Mouse (Mus musculus) embryo, embryonic 11.5 days (tissue): Measurements from ENCODE around the gene Sh3bp4.

Experiments used
- DNase-seq: peaks from one replicate; pipeline ENCODE4 v3.0.0-alpha.2; 2012; ENCODE audit warnings: low read depth, low spot score

Sh3bp4 gene

DNA sequence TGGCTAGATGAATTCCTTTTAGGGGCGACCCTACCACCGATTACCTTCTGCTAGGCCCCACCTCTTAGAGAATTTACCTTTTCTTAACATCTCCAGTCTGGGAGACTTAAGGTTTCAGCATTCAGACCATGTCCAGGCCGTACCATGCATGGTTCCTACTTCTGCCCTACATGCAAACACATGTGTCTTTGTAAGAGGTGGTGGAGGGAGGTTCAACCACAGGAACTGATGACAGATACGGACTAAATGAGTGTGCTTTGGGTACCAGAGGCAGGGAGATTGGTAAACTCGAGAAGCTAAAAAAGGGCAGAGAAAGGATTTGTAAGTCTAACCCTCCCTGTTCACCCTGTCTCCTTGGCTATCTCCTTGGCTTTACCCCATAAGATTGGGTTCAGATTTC is 23.5 kb downstream of the Sh3bp4 start:
- DNase-seq, result no peak

DNA sequence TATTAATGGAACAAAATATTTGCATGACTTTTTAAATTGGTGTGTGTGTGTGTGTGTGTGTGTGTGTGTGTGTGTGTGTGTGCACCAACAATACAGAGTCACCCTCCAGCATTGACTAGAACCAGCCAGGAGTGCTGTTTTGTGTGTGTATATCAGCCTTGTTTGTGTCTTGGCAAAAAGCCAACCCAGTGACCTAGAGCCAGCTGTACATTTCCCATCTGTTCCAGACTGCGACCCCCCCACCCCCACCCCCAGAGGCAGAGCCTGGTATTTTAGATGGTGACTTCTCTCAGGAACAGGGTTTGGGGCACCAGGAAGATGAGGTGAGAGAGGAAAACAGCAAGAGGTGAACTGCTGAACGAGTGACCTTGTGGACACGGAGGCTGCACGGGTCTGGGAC is 24.2 kb downstream of the Sh3bp4 start:
- no peak for DNase-seq

DNA sequence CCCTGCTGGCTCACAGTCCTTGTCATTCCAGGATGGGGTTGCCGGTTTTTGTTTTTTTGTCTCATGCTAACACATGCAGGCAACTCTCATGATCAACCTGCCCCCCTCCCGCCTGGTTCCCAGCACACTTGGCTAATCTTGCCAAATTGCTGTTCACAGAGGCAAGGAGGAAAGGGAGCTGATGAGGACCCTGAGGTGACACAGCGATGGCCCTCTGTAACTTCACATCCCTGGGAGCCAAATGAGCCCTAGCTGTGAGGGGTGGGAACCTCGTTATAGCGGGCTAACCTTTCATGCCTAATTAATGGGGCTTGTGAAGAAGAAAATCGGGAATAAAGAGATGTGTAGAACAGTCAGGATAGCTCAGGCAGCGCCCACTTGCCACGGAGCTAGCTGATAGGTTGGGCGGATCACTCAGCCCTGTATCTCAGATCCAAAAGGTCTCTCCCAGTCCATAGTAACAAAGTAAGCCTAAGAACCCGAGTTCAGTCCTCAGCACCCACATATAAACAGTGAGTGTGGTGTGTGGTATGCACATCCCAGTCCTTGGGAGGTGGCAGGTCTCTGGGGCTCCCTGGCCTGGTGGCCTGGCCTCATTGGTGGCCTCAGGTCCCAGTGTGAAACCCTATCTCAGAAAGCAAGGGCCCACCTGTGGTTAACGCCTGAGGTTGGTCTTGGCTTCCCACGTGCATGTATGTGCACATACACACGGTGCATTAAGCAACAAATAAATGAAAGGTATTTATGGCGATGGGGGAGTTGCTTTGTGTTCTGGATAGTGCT is 25.6 kb downstream of the Sh3bp4 start:
- DNase-seq, result no peak

DNA sequence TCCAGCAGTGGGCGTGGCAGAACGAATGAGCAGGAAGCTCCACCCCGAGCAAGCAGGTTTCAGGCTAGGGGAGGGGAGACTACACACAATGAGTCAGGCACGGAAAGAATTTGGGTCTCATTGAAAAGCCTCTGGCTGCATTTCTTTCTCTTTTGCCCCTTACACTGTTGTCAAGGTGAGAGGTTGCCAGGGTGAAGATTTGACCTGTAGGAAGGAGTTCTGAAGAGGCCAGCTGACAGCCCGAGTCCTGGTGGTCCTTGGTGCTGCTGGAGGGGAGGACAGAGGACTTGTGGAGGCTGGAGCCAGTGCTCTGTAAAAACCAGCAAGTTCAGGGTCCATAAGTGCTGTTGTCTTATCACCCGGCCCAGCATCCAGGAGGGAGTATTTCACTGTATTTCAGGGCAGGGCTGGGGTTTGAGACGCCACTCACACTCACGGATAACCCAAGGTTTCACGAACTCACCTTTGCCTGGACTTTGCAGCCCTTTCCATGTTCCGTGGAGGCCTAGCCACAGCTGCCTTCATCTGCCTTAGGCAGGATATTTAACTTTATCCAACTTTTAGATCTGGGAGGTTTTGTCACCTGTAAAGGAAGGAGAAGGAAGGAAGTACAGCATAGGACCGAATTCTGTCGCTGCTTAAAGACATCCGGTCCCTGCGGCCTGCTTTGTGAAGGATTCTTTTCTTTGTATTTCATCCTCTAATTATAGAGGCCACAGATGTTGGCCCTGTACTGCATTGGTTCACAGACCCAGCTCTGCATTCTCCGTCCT is 32.2 kb downstream of the Sh3bp4 start:
- no peak for DNase-seq

DNA sequence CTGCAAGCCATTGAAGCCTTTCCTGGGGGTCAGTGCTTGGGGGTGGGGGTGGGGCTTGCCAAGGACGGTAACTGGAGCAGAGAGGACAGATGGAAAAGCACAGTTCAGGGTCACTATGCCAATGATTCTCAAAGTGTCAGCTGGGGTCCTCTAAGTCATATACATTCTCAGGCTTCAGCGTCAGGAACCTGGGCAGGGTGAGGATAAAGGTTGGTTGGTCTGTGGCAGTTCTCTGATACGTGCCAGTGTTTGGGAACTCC is 32.7 kb downstream of the Sh3bp4 start:
- DNase-seq, result no peak

DNA sequence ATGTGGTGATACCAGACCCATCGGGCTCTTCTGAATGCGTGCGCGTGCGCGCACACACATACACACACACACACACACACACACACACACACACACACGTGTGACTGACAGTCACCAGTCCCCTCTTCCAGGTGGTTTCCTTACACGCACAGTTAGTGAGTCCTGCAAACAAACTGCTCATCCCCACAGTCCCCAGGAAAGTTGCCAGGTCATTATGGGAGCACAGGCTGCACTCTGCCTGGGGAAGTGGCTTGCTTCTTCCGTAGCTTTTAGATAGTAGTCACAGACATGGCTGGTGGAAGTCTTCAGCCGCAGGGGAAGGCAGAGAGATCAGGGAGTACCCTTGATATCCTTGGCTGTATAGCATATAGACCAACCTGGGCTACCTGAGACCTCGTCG is 33.3 kb downstream of the Sh3bp4 start:
- DNase-seq, result no peak

DNA sequence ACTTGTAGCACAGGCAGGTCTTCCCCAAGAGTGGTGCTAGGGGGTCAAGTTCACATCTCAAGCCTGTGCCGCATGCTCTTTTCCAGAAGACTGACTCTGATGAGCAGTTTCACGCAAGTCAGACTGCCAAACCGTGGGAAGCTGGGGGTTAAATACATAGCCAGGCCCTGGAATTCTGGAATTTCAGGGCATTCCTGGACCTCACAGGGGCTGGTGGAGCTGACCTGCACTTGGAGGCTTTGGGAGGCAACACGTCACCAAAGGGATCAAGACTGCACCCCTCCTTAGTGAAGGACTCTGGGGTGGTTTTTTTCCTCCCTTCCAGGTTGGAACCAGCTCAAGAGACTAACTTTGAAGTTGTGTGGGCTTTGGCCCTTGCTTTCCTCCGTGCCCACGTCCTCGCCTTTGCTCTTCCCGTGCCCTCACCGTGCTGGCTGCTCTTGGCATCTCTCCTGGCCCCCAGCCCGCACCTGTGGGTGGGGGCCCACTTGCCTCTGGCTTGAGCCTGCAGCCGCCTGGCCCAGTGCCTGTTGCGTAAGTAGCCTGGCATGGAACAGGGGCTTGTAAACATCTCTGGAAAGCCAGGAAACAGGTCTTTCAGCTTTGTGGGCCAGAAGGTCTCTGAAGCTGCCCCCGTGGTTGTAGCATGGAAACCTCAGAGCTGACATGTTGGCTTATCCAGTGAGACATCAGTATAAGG is 34.0 kb downstream of the Sh3bp4 start:
- no peak for DNase-seq

DNA sequence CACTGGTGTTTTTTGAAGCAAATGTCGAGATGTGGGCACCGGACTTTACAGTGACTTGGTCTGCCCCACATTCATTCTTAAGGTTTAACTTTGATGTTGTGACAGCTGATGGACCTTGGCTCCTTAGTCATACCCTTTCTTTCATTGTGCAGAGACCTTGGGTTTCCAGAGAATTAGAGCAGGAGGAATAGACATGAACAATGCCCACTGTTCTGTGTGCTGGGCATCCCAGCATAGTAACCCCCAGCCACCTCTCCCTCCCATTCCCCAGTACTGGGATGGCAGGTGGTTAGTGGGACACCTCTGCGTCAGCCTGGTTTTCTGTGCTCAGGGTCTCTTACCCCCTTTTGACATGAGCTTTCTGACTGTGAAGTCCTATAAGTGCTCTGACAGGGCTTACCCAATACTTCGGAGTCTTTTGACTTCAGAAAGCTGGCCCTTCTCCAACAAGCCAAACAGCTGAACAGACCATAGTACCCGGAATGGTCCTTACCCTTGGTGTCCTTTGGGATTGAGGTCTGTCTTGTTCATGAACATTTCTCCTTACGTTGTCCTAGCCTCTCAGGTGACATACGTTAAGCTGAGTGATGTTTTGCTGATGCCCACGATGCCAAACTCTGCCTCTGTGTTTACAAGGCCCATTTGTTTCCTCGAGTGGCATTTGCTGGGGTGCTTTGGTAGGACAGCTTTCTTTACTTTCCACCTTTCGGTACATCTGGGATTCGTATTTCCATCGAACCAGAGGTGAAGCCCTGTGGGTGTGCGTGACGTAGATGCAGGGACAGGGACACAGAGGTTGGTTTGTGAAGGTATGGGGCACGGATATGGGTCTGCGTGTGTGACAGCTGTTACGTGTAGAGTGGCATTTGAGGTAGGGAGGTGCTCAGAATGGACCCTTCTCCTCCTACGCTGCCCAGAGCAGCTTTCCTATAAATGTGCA is 35.9 kb downstream of the Sh3bp4 start:
- DNase-seq, result no peak

DNA sequence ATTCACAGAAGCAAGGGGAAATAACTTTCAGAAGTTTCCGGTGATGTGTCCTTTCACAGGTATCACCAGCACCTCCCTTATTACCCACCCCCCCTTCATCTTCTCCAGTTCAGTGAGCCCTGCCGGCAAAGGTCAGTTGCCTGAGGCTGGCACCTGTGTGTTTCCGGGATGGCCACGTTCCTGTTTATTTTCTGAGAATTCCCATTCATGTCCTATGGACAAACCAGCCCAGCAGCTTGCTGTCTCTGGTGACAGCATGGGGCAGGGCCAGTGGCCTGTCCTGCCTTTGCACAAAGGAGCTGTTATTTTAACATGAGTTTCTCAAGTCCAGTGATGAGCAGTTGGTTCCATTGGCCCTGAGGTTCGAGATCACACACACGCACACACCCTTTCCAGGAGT is 37.3 kb downstream of the Sh3bp4 start:
- no peak for DNase-seq

DNA sequence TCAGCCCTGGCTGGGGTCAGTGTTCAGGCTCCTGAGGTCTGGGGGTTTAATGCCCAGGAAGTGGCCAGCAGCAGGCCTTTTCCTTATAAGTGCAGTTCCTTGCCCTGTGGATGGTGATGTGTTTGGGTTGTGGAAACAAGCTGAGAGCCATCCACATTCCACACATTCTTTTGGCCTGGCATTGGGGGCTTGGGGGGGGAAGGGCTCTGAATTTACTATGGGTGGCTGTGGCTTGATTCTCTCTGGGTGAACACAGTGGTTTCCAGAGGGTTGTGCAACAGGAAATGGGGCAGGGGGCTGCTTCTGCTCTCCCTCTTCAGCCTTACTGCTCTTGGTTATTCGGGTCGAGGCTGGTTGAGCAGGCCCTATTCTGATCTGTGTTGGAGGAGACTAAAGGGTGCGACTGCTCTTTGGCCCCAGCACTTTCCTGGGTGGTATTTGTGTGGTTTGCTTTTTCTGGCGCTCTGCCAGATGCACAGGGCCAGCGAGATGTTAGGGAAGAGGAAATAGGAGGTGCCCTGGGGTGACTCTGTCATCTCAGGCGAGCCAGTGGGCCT is 38.2 kb downstream of the Sh3bp4 start:
- no peak for DNase-seq

DNA sequence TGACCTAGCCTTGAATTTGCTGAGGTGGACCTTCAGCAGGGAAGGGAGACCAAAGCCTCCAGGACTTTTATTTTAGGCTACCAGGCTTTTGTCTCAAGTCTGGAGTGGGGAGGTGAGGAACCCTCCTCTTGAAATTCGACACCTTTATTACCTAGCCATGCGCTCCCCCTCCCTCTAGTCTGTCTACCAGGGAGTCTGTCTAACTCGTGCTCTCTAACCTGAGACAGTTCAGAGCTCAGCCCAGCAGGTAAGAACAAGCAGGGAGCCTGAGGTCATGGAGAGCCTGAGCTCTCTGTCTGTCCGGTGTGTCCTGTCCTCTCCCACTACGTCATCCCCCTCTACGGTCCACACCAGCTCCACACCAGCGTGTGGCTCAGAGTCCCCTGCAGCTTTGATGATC is 39.6 kb downstream of the Sh3bp4 start:
- no peak for DNase-seq

DNA sequence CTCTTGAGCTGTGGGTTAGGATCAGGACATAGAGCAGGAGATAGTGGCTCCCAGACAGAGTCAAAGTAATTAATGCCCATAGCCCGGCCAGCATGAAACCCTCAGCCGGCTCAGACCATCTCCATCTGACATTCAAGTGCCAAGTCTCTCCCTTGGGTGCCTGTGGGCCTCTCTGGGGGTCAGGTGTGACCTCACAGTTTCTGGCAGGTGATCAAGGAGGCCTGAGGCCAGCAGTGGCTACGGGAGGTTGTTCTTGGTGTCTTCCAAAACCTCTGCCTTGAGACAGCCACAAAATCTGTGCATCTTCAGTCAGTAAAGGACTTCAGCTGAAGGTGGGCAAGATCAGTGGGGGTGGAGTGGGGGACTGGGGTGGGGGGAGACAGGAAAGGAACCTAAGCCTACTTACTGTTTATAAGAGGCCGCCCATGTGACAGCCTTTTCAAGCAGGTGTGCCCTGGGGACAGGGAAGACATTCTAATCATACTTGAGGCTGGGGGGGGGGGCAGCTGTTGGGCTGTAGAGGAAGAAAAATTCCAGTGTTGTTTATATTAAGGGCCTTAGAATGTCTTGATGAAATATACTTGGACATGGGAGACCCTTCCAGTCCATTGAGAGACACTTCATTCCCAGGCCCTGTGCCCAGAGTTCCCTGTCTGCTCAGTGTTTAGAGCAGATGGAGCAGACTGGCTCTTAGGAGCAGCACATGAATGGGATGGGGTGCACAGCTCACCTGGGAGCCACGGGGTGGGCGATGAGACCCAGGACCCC is 40.7 kb downstream of the Sh3bp4 start:
- no peak for DNase-seq

DNA sequence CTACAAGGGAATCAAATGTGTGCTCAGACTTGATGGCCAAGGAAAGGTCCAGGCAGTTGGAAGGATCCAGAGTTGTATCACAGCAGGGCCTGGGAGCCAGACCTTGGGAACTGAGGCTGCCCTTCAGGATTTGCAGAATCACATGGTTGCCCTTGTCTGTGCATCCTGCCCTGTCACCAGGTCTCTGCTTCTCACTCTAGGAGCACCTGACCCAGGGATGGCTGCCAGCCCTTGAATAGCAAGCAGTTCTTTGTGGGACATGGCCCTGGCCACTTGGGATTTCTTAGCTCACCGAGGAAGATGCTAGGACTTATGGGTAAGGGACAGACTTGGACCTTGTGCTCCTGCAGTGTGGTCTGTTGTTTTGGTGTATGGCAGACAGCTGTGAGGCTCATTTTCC is 42.3 kb downstream of the Sh3bp4 start:
- DNase-seq, result no peak

DNA sequence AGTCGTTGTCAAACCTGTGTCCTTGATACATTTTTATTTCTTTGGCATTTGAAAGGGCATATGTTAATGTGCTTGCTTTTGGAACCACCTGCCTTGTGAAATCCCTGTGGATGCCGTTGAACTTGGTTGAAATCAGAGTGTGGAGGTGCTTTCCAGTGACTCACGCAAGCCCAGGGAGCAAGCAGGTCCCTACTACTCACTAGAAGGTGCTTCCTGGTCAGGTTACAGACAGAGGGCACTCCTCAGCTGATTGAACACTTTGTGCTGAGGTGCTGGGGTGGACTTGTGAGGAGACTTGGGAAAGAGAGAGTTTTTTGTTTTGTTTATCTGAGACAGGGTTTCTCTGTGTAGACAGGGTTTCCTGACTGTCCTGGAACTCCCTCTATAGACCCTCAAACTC is 43.5 kb downstream of the Sh3bp4 start:
- no peak for DNase-seq

DNA sequence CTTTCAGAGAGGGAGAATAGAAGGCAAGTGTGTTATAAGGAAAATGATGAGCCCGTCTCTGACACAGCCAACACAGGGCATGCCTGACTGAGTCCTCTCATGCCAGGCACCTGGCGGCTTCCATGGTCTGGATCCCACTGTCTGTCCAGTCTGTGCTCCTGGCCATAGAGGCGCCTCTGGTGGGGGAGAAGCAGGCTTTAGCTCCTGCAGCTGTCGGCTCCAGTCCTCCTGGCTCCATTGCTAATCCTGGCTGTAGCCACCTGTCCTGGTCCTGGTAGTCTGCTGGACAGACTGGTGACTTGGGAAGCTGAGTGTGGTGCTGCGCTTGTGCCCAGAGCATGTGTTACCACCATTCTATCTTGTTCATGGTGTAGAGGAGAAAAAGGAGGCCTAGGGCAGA is 46.8 kb downstream of the Sh3bp4 start:
- no peak for DNase-seq

DNA sequence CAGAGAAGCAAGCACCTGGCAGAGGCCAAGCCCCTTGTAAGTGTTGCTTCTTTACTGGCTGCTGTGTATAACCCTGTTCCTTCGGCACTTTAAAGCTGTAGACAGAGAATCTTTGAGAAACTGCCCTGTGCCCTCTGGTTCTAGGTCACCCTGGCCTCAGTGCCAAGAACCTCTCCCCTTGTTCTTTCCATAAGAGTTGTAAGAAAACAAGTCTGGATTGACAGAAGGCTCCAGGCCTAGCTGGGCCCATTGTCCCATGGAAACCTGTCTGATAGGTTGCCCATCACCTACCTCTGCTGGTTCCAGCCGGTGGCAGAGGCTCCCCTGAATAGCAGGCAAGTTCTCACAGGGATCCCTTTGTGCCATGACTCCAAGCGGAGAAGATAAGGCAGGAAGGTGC is 47.9 kb downstream of the Sh3bp4 start:
- no peak for DNase-seq

DNA sequence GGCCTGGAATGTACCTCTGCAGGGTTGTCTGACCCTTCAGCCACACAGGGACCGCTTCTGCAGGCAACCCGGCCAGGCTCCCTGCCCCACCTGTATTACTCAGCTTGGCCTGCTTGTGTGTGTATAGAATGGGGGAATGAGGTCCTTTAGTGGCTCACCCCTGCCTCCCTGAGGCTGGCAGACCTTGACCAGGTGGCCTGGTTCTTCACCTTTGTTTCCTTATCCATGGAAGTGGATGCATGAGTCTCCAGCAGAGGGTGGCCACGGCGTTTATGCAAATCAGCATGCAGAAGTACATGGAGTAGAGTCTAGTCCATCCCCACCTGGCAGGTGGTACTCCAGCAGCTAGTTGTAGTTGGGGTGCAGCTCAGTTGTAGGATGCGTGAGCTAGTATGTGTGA is 48.6 kb downstream of the Sh3bp4 start:
- no peak for DNase-seq

DNA sequence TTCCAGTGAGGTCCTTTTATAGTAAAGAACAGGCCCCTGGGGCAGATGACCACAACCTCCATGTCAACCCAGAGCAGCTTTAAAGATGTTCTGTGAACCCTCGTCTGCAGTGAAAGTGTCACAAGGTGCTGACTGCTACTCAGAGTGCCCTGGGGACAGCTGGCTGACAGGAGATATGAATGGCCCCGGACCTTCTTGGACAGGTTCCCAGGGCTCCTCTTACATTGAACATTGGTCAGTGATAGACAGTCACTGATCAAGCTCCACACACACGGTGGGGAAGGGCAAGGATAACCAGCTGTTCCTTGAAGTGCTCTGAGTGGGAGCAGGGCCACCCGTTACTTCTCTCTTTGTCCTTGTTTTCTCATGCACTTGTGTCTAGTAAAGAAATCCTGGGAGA is 50.1 kb downstream of the Sh3bp4 start:
- no peak for DNase-seq

DNA sequence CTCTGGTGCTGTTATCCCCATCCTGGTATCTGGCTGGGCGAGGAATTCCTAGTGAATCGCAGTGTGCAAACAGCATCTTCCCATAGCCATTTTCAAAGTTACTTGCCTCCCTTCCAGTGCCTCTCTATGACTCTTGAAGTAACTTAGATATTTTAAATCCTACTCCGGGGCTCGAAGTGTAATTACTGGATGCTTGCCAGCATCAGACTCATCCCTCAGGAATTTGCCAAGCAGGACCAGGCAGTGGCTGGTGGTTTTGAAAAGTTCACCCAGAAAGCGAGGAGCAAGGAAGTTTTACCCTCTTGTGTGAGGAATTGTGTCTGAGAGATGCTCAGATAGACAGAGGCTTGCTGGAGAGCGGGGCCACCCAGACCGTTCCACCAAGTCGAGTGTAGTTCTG is 51.3 kb downstream of the Sh3bp4 start:
- no peak for DNase-seq

DNA sequence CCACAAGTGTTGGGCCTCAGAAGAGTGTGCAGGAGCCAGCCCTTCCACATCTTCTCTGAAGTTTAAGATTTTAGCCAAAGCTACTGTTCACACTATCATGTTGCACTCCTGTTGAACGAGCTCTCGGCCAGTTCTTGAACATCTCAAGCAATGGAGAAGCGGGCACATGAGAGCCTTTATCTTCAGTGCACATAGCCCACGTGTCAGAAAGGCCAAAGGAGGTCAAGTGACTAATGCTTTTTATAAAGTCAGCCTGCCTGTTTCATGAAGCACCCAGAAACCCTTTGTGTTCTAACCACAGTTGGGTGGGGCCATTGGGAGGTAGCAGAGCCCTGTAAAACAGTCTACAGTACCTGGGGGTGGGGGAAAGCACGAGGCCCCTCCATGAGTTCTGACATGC is 52.2 kb downstream of the Sh3bp4 start:
- DNase-seq, result no peak

DNA sequence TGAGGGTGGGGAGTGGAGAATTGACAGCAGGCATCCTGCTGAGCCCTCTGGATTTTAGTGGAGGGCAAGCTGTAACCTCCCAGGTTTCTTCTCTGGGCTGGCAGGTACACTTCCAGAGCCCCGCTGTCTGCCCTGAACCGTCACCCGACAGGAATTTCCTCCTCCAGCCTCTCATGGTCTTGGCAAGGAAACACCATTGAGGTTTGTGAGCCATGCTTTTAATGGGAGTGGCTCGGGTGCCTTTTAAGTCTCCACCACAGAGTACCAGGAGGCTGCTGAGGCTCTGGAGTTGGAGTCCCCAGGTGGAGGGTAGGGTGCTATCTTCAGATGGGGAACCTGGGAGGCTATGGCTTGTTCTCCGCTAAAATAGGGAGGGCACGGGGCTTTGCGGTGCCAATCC is 53.9 kb downstream of the Sh3bp4 start:
- no peak for DNase-seq
